Mouse (Mus musculus) forebrain, embryonic 14.5 days (tissue): ENCODE results near the gene C1qtnf6. TPM values are rescaled to one million over a fixed set of nuclear protein-coding genes. Genes with fewer than 3 reads are reported as not detected.

Source experiments
- polyA plus RNA-seq: library from polyadenylated mRNA; unstranded; fragments of >200 nt; fragmentation: Nextera tagmentation; extraction: Ambion mirVana; gene quantifications from 2 replicates; pipeline ENCODE4 v1.2.1, GENCODE M21; 2014

Gene C1qtnf6
- polyA plus RNA-seq, 1 experiment from 2014 or later: 8.6 TPM

Other genes starting within 250 kb of the C1qtnf6 start
- gene Csf2rb2, start 225.7 kb downstream of the C1qtnf6 start, polyA plus RNA-seq: not detected in 2 replicates
- 0.44 and 0.74 TPM in 2 replicates for gene Csf2rb, start 205.7 kb downstream of the C1qtnf6 start, polyA plus RNA-seq
- gene Tex33, start 135.5 kb downstream of the C1qtnf6 start, polyA plus RNA-seq: not detected in 2 replicates
- gene Tst, start 125.5 kb downstream of the C1qtnf6 start, polyA plus RNA-seq: 27.0 and 27.4 TPM in 2 replicates
- gene Mpst, start 125.0 kb downstream of the C1qtnf6 start, polyA plus RNA-seq: 5.9 and 6.1 TPM in 2 replicates
- gene Kctd17, start 102.9 kb downstream of the C1qtnf6 start, polyA plus RNA-seq: 110 and 113 TPM in 2 replicates
- 0.20 and 0.47 TPM in 2 replicates for gene Tmprss6, start 62.8 kb downstream of the C1qtnf6 start, polyA plus RNA-seq
- gene Il2rb, start 36.1 kb downstream of the C1qtnf6 start, polyA plus RNA-seq: 0.05 TPM in 1 of 2 replicates, not detected in the other
- 0.64 and 0.91 TPM in 2 replicates for gene Sstr3, start 13.3 kb upstream of the C1qtnf6 start, polyA plus RNA-seq
- 3.5 and 5.9 TPM in 2 replicates for gene Rac2, start 41.4 kb upstream of the C1qtnf6 start, polyA plus RNA-seq
- 2.4 and 2.7 TPM in 2 replicates for gene Cyth4, start 65.6 kb upstream of the C1qtnf6 start, polyA plus RNA-seq
- 3.7 and 5.3 TPM in 2 replicates for gene Elfn2, start 187.4 kb upstream of the C1qtnf6 start, polyA plus RNA-seq
- 48.2 and 51.5 TPM in 2 replicates for gene Mfng, start 242.1 kb upstream of the C1qtnf6 start, polyA plus RNA-seq